Mouse (Mus musculus) E14TG2a.4 (cell line): Measurements from ENCODE around the gene Hydin.

Source experiments
- CTCF ChIP-seq: conservative IDR thresholded peaks from 2 replicates; pipeline ENCODE4 v1.5.1; 2014; ENCODE audit warnings: low read length
- NANOG ChIP-seq: IDR thresholded peaks from 2 replicates; pipeline ENCODE4 v1.6.1; 2014; ENCODE audit warnings: borderline replicate concordance, low read length, mixed read lengths

DNA sequence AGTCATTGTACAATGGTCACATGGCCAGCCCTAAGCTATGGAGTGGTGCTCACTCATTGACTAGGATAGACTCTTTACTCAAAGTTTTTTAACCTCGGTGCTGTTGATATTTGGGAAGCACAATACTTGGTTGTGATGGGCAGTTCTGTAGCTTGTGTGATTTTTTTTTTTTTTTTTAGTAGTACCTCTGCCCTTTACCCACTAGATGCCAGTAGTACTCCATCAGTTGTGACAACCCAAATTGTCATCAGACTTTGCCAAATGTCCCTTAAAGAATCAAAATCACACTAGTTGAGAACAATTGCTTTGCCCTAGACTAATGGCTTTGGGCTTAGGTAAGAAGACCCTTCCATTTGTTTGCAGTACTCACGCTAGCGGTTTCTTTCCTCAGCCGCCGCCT, 353.1 kb downstream of the Hydin start:
- TF ChIP-seq CTCF (no peak), NANOG (no peak)
